Mouse (Mus musculus) kidney, adult 10 weeks (tissue): ENCODE measurements around the gene D11Wsu47e. TPM values are rescaled to one million over a fixed set of nuclear protein-coding genes. Genes with fewer than 3 reads are reported as not detected.

Source experiments
- polyA plus RNA-seq: library from polyadenylated mRNA; stranded (reverse); fragments of 350-450 nt; fragmentation: Illumina TruSeq; extraction: RNeasy Lipid Tissue Mini Kit (QIAGEN cat#74804); gene quantifications from one replicate; pipeline ENCODE4 v1.2.3, GENCODE M21; 2014; ENCODE audit warnings: low read depth, low replicate concordance

Gene D11Wsu47e
- polyA plus RNA-seq, result 4.4 TPM

GRCm38 (mm10) chr11:113683957-113684706, at the start of gene D11Wsu47e, which contains the start of gene Fam104a:
D11Wsu47e (plus strand) TSS chr11:113684412.
Fam104a (minus strand) TSS chr11:113684155.

GRCm38 (mm10) chr11:113648690-113649352, 35.4 kb upstream of the D11Wsu47e start, which contains the start of gene Cog1:
Cog1 (plus strand) TSS chr11:113649169.

GRCm38 (mm10) chr11:113649353-113650210, 34.6 kb upstream of the D11Wsu47e start, which contains the start of gene Slc39a11:
Slc39a11 (minus strand) TSS chr11:113650079.

GRCm38 (mm10) chr11:113709731-113710256, 25.6 kb downstream of the D11Wsu47e start, which contains the start of gene Cpsf4l:
Cpsf4l (minus strand) TSS chr11:113710017.

Other genes starting within 250 kb of the D11Wsu47e start
- 0.28 TPM for gene Sstr2, start 65.1 kb upstream of the D11Wsu47e start, polyA plus RNA-seq
- 1.7 TPM for gene Cog1, start 35.2 kb upstream of the D11Wsu47e start, polyA plus RNA-seq
- 8.8 TPM for gene Slc39a11, start 34.3 kb upstream of the D11Wsu47e start, polyA plus RNA-seq
- gene Fam104a, start 257 bp upstream of the D11Wsu47e start, polyA plus RNA-seq, result 9.1 TPM
- not detected for gene Cpsf4l, start 25.6 kb downstream of the D11Wsu47e start, polyA plus RNA-seq
- 1.2 TPM for gene Cdc42ep4, start 67.5 kb downstream of the D11Wsu47e start, polyA plus RNA-seq